Mouse (Mus musculus): ENCODE measurements around the gene Spef1.
"Not testable (repeated sequence)": the region's sequence is repeated elsewhere in the genome, so short reads cannot be mapped to it uniquely, and the experiment has no call there.

Gene Spef1

DNA sequence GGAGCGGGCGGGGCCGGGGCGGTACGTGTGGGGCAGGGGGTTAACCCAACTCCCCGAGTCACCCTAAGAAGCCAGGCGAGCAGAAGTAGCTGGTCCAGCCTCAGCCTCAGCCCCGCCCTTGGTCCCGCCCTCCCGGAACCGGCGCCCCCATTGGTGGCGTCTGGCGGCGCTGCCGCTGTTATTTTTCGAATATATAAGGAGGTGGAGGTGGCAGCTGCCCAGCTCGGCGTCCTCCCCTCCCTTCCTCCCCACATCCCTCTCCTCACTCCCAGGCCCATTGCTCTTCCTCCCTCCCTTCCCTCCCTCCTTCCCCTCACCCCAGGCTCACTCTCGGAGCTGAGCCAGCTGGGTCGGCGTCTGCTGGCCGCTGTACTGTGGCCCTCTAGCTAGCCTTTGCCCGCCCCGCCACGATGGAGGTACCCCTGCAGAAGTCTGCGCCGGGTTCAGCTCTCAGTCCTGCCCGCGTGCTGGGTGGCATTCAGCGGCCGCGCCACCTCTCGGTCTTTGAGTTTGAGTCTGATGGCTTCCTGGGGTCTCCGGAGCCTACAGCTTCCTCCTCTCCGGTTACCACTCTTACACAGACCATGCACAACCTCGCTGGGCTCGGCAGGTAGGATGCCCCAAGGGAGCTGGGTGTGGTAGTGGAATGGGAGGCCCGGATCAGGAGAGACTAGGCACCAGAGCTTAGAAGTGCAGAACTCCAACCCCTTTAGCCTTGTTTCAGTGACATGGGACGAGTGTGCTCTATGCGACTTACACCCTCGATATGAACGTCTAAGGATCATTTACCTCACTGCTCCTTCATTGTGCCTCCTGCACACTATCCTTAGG, at the start of gene Spef1, which contains the start of gene Cdc25b:
Gene Spef1, minus strand, starts transcription at position 512 of the 831 bp plus-strand sequence.
Gene Cdc25b, plus strand, starts transcription at position 179 of the 831 bp plus-strand sequence.
- peak; percentile 84 for DNase-seq (ENCODE audit: low read depth, low spot score)

- no peak for DNase-seq (ENCODE audit: low read depth, low spot score)
Measured at GRCm38 (mm10) chr2:131234970-131235635, 48.0 kb upstream of the Spef1 start.

- no peak for DNase-seq (ENCODE audit: low read depth, low spot score)
Measured at GRCm38 (mm10) chr2:131234127-131234650, 47.1 kb upstream of the Spef1 start.

GRCm38 (mm10) chr2:131233307-131234126, 46.4 kb upstream of the Spef1 start, which contains the start of gene Mavs:
Mavs (plus strand) TSS chr2:131234063.
- peak; percentile 91 for DNase-seq (ENCODE audit: low read depth, low spot score)

- peak; percentile 78 for DNase-seq (ENCODE audit: low read depth, low spot score)
Measured at GRCm38 (mm10) chr2:131232558-131232957, 45.5 kb upstream of the Spef1 start.

DNA sequence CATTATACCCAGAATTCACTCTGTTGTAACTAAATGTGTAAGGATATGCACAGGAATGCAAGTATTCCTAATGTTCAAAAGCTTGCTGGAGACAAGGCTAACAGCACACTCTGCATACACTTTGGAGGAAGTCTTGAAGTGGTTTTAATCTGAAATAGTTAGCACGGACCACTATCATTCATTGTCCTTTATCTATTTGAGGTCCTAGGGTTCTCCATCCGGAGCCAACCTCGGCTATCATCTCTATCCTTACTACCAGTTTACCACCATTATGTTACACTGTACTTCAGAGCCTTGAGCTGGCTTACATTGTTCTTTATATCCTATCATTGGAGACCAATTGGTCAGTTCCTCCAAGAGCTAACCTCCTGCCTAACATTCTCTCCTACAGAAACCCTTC, 40.2 kb upstream of the Spef1 start:
- DNase-seq (ENCODE audit: low read depth, low spot score) = no peak

DNA sequence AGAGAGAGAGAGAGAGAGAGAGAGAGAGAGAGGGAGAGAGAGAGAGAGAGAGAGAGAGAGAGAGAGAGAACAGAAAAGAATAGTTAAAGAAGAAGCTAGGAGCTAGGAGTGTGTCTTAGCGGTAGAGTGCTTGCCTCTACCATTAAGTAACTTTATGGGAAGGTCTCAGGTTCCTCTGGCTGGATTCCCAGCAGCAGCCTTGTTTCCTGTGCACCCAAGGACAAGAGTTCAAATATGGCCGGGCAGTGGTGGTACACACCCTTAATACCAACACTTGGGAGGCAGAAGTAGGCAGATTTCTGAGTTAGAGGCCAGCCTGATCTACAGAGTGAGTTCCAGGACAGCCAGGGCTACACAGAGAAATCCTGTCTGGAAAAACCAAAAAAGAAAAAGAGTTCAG, 39.6 kb upstream of the Spef1 start:
- not testable (repeated sequence) for DNase-seq (ENCODE audit: low read depth, low spot score)

DNA sequence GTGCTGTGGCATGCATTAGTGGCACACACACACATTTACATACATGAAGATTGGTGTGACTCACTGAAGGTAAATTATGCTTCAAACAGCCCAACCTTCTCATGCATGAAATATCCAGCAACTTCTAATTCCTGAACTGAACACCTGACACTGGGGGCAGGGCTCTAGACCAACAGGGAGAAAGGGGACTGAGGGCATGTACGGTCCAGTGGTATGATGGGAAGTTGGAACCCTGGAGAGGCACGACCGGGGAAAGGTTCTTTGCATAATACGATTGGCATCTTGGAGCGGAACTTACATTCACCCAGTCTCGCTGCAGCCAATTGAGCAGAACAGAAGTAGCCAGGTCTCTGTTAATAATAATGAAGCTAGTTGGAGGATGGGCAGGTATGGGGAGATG, 38.1 kb upstream of the Spef1 start:
- no peak for DNase-seq (ENCODE audit: low read depth, low spot score)

- peak; percentile 65 for DNase-seq (ENCODE audit: low read depth, low spot score)
Measured at GRCm38 (mm10) chr2:131223569-131223968, 36.5 kb upstream of the Spef1 start.

GRCm38 (mm10) chr2:131222562-131222961, 35.5 kb upstream of the Spef1 start:
- peak; percentile 54 for DNase-seq (ENCODE audit: low read depth, low spot score)

DNA sequence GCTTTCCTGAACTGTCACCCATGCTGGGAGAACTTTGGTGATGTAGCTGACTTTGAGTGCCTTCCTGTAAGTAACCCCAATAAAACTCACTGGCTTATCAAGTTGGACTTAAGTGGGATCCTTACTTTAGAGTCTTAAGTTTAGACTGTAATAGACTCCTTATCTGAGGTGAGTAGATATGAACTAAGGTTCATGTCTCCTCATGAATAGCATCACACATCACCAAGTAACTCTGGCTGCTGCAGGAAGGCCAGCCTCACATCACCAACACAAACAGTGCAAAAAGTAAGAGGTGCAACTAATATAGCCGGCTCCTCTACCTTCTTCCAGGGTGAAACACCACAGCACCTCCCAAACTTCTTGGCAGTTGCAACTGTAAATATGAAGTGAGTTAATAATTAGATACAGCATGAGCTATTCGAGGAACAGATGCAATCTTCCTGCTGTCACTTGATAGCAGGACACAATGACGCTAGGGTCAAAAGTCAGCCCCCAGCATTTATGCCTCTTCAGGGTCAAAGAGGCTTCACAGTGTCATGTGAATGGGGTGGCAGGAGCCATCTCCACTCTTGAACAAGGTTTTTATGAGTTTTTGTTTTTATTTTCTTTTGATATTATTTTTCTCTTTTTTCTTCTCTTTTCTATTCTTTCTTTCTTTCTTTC, 34.9 kb upstream of the Spef1 start:
- no peak for DNase-seq (ENCODE audit: low read depth, low spot score)

DNA sequence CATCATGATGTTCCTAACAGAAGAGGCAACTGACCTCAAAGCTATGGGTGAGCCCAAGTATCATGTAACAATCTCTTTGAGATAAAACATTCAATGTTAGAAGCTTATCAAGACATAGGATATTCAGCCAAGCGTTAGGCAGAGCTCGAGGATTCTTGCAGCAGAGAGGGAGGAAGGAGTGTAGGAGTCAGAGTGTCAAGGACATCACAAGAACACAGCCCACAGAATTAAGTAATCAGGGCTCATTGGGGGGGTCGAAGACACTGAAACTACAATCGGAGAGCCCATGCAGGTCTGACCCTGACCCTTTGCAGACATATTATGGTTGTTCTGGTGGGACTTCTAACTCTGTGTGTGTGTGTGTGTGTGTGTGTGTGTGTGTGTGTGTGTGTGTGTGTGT, 32.9 kb upstream of the Spef1 start:
- DNase-seq (ENCODE audit: low read depth, low spot score) = no peak

DNA sequence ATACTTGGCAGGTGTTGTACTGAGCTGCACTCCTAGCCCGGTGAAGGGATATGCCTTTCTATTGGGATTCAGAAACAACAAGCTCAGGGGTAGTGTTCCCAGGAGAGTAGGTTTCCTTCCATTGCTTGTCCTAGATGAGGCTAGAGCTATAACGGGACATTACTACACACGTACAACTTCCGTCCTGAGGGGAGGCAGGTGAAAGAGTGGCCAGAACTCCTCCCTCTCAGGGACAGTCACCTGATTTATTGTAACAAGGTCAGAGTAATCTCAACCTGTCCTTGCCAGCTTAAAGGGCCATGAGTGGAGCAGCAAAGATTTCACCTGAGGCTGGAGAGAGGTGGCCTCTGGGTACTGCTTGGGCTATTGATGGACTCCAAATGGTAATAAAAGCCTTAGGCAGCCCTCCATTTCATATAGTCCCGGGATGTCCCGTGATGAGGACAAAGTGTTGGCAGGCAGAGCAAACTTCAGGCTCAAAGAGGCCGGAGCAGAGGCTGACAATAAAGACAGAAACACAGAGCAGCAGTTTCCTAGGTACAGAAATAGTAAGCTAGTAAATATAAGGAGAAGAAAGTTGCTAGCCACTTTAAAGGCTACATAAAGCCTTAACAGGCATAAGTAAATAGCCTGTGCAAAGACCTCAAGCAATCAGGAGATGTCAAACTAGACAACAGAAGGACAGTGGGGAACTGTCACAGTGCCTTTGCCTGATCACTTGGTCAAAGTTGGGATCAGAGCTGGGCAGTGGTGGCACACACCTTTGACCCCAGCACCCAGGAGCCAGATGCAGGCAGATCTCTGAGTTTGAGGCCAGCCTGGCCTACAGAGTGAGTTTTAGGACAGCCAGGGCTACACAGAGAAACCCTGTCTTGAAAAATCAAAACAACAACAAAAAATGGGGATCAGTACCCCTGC, 29.1 kb upstream of the Spef1 start:
- no peak for DNase-seq (ENCODE audit: low read depth, low spot score)

DNA sequence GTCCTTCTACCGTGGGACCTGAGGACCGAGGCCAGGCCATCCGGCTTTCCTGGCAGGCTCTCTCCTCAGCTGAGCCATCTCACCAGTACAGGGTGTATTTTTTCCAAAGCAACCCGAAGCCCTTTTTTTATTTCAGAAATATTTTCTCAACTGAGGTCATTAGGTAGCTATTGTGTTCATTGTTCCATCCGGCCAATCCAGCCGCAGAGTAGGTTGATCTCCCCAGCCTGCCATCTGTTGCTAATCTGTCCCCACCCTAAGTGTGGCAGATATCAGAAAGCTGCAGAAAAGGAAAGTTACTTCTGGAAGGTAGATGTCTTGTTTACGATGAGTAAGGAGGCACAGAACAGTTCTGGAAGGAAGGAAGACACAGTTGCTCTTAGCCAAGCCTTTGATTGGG, 26.7 kb upstream of the Spef1 start:
- DNase-seq (ENCODE audit: low read depth, low spot score) = no peak

DNA sequence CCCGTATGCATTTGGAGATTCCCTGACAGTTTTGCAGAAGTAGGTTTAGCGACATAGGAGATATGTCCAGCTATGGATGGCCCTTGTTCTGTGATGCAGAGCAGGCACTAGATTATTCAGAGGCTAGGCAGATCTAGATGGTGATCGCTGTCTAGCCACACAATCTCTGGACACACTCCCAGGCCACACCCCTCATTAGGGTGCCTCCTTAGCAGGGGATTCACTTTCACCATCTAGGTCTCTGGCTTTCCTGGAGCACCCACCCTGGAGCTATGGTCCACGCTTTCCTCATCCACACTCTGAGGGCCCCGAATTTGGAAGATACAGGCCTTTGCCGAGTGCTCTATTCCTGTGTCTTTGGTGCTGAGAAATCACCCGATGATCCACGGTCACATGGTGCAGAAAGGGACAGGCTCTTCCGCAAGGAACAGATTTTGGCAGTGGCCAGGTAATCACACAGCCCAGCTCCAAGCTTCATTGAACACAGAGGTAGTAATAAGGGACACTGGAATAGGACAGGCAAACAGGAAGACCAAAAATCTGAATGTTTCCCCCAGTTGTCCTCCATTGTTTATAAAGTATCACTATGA, 24.0 kb upstream of the Spef1 start:
- DNase-seq (ENCODE audit: low read depth, low spot score) = no peak

DNA sequence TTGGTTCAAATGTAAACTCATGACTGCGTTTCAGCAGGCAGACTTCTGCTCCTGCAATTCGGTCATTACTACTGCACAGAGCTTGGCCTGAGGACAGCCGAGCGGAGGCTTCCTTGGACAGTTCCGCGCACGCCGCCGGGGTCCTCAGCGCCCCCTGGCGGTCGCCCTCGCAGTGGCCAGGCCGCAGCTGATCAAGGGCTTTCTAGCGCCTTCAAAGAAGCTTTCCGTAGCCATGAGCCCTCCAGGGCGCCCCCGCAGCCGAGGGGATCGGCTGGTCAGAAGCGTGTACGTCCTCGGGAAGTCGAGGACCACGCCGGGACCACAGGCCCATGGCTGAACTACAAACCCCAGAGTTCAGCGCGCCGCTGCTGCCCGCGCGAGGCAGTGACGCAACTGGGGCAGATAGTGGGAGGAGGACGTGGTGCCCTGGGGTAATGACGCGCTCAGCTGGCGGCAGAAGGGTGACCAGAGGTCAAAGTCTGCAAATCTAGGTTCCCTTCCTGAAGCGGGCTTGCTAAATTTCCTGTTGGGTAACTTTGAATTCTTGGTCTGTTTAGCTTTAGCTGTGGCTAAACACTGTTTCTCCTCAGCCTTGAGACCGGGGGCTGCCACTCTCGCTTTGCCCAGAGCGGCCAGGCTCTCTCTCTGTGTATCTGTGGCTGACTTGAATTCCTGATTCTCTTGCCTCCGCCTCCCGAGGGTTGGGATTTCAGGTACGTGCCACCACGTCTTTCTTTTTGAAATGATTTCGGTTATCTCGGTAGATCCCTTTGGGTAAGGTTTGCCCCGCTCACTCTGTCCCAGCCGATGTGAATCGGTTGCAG, 23.1 kb upstream of the Spef1 start:
- DNase-seq (ENCODE audit: low read depth, low spot score) = peak; percentile 81

DNA sequence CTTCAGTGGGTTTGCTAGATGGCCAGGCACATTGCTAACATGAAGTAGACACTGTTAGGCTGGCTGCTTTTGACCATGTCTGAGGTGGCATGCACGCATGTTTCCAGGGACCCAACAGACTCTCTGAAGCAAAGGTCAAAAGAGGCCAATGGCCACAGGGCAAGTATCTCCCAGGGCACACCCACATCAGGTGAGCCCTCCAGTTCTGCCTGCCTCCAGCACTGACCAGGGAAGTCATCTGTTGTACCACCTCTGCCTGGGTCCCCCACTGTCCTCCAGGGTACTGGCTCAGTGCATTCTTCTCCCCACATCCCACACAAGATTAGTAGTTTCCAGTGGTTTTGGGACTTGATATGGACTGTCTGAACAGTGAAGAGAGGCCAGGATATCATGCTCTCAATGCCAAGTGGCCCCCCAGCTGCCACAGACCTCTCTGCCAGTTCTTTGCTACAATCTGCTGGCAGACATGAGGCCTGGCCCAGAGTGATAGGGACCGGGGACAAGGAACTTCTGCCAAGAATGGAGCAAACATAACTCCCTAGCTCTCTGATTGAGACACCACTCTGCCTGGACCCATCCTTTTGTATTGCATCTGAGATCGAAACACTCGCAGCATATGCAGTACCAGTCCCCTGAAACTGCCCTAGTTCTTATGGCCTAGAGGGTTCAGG, 22.2 kb upstream of the Spef1 start:
- no peak for DNase-seq (ENCODE audit: low read depth, low spot score)

GRCm38 (mm10) chr2:131208356-131208755, 21.3 kb upstream of the Spef1 start:
- no peak for DNase-seq (ENCODE audit: low read depth, low spot score)
